Mouse (Mus musculus): ENCODE results near the gene Vmn2r84. TPM values are rescaled to one million over a fixed set of nuclear protein-coding genes. Genes with fewer than 3 reads are reported as not detected.
"Not testable (repeated sequence)": the region's sequence is repeated elsewhere in the genome, so short reads cannot be mapped to it uniquely, and the experiment has no call there.

The Vmn2r84 gene
- total and polyA plus RNA-seq, 2 experiments from 2014 or later: not detected

DNA sequence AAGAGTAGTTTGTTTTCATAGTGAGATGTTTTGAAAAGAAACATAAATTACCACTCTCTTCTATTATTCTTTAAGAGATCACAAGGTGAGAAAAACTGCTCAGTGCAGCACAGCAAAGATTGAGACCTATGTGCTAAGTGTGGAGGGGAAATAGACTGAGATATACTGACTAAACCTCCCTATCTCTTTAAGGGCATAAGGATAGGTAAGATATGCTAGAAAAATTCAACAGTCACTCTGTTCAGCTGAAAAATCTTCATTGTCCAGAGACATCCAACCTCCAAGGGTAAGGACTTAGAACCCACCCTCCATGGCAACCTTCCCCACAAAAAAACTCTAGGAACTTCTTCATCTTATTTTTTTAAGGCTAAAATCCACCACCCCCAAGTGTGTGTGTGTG is 29.4 kb downstream of the Vmn2r84 start:
- TF ChIP-seq CTCF (IDR thresholded peaks at IDR 0.05; ENCODE audit: low read depth): no peak
- TF ChIP-seq EP300 (IDR thresholded peaks at IDR 0.05; ENCODE audit: low read depth): no peak
- Histone ChIP-seq H3K4me3 (ENCODE audit: low read depth, low read length) (no peak overlapping the region), H3K9ac (replicated peaks; ENCODE audit: low read depth, low read length) (no peak overlapping the region), H3K36me3 (replicated peaks; ENCODE audit: control insufficient read depth, insufficient read depth, low read length) (no peaks in the 10 kb centered on the region), H3K4me1 (ENCODE audit: control insufficient read depth, insufficient read depth) (no peaks in the 10 kb centered on the region), H3K9me3 (replicated peaks; ENCODE audit: control insufficient read depth, low read length) (no peaks in the 10 kb centered on the region), H3K27ac (ENCODE audit: low read depth) (no peak overlapping the region), H3K27me3 (ENCODE audit: control insufficient read depth, insufficient read depth, low read length) (no peaks in the 10 kb centered on the region), H3K4me2 (ENCODE audit: low read depth, low read length) (no peak overlapping the region)
- DNase-seq (ENCODE audit: low spot score) (no peak), ATAC-seq (ENCODE audit: insufficient read depth, low read depth) (no peak)

DNA sequence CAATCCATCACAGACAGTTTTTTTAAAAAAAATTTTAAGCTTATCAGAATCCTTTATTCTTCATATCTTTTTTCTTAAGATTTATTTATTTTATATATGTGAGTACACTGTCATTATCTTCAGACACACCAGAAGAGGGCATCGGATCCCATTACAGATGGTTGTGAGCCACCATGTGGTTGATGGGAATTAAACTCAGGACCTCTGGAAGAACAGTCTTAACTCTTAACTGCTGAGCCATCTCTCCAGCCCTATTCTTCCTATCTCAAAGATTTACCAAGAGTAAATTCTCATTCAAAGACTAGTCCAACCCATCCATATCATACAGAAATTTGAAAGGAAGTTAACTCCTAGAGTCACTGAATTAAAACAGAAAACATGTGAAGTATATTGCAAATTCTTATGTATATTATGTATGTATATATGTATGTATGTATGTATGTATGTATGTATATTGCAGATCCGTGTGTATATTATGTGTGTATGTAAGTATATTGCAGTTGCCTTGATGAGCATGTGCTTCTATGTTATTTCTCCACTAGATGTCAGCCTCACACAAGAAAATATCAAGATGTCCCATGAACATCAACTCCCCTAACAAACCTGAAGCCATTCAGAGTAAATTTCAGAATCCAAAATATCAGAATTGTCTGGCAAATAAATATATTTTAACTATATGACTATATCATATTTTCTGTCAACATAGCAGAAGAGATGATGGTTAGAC is 30.5 kb downstream of the Vmn2r84 start:
- H3K27ac ChIP-seq (ENCODE audit: low read depth): no peak overlapping the region
- DNase-seq (ENCODE audit: low spot score) (no peak), ATAC-seq (ENCODE audit: insufficient read depth, low read depth) (no peak)
- no peak overlapping the region for H3K9ac ChIP-seq (replicated peaks; ENCODE audit: low read depth, low read length)
- no peak for TF ChIP-seq EP300 (IDR thresholded peaks at IDR 0.05; ENCODE audit: low read depth)
- peak; percentile 45 for TF ChIP-seq CTCF (IDR thresholded peaks at IDR 0.05; ENCODE audit: low read depth)
- 59% methylated on average over 2 of the region's 2 CpGs for WGBS
- no peak overlapping the region for H3K4me3 ChIP-seq (ENCODE audit: low read depth, low read length)
- no peaks in the 10 kb centered on the region for H3K4me1 ChIP-seq (ENCODE audit: control insufficient read depth, insufficient read depth)
- no peak overlapping the region for H3K4me2 ChIP-seq (ENCODE audit: low read depth, low read length)
- H3K9me3 ChIP-seq (replicated peaks; ENCODE audit: control insufficient read depth, low read length): no peaks in the 10 kb centered on the region
- no peaks in the 10 kb centered on the region for H3K36me3 ChIP-seq (replicated peaks; ENCODE audit: control insufficient read depth, insufficient read depth, low read length)
- H3K27me3 ChIP-seq (ENCODE audit: control insufficient read depth, insufficient read depth, low read length): no peaks in the 10 kb centered on the region

DNA sequence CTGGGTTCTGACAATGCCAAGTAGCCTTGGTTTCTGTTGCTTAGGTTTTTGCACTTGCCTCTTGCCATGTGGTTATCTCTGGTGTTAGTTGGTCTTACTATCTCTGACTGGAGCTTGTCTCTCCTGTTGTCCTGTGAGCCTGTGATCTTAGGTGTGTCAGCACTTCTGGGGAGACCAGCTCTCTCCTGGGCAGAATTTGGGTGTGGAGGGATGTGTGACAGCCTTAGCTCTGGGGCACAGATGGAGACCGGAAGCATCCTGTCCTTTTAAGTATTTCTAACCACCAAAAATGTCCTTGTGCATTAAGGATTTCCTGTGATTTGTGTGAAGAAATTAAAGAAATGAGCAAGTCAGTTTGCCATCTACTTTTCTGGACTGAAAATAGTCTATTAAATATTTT is 50.1 kb downstream of the Vmn2r84 start:
- Histone ChIP-seq H3K9me3 (replicated peaks; ENCODE audit: control insufficient read depth, low read length) (no peaks in the 10 kb centered on the region), H3K27ac (ENCODE audit: low read depth) (no peak overlapping the region), H3K4me1 (ENCODE audit: control insufficient read depth, insufficient read depth) (no peaks in the 10 kb centered on the region), H3K27me3 (ENCODE audit: control insufficient read depth, insufficient read depth, low read length) (no peaks in the 10 kb centered on the region), H3K36me3 (replicated peaks; ENCODE audit: control insufficient read depth, insufficient read depth, low read length) (no peaks in the 10 kb centered on the region), H3K9ac (replicated peaks; ENCODE audit: low read depth, low read length) (no peak overlapping the region), H3K4me2 (ENCODE audit: low read depth, low read length) (no peak overlapping the region), H3K4me3 (ENCODE audit: low read depth, low read length) (no peak overlapping the region)
- ATAC-seq (ENCODE audit: insufficient read depth, low read depth): no peak
- DNase-seq (ENCODE audit: low spot score): no peak
- 83% methylated on average over 1 of the region's 1 CpGs for WGBS
- TF ChIP-seq EP300 (IDR thresholded peaks at IDR 0.05; ENCODE audit: low read depth) (no peak), CTCF (IDR thresholded peaks at IDR 0.05; ENCODE audit: low read depth) (no peak)

DNA sequence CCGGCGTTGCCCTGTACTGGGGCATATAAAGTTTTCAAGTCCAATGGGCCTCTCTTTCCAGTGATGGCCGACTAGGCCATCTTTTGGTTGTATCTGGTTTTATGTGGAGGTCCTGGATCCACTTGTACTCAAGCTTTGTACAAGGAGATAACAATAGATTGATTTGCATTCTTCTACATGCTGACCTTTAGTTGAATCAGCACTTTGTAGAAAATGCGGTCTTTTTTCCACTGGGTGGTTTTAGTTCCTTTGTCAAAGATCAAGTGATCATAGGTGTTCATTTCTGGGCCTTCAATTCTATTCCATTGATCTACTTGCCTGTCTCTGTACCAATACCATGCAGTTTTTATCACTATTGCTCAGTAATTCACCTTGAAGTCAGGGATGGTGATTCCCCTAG is 54.1 kb downstream of the Vmn2r84 start:
- H3K27ac ChIP-seq (ENCODE audit: low read depth); DNase-seq (ENCODE audit: low spot score); H3K27me3 ChIP-seq (ENCODE audit: control insufficient read depth, insufficient read depth, low read length); H3K4me3 ChIP-seq (ENCODE audit: low read depth, low read length); H3K4me2 ChIP-seq (ENCODE audit: low read depth, low read length); H3K9ac ChIP-seq (replicated peaks; ENCODE audit: low read depth, low read length); H3K4me1 ChIP-seq (ENCODE audit: control insufficient read depth, insufficient read depth); H3K9me3 ChIP-seq (replicated peaks; ENCODE audit: control insufficient read depth, low read length); ATAC-seq (ENCODE audit: insufficient read depth, low read depth); H3K36me3 ChIP-seq (replicated peaks; ENCODE audit: control insufficient read depth, insufficient read depth, low read length): not testable (repeated sequence)
- WGBS: 76% methylated on average over 4 of the region's 4 CpGs

DNA sequence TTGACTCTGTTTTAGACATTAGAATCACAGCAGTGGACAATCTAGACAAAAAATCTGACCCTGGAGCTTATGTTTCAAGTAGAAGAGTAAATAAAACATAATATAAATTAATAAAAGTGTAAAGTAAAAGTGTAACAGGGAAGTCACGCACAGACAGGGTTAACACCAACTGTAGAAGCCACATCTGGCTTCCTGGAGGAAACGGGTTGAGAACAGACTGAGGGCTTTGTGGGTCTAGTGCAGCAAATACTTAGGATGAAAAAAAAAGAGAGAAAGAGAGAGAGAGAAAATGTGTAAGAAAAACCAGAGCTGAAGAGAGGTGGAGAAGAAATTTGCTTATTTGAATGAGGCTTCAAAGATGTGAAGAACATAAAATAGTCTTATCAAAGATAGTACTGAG is 56.6 kb downstream of the Vmn2r84 start:
- no peak overlapping the region for H3K27ac ChIP-seq (ENCODE audit: low read depth)
- WGBS: 52% methylated on average over 2 of the region's 2 CpGs
- H3K9ac ChIP-seq (replicated peaks; ENCODE audit: low read depth, low read length): no peak overlapping the region
- no peaks in the 10 kb centered on the region for H3K4me1 ChIP-seq (ENCODE audit: control insufficient read depth, insufficient read depth)
- ATAC-seq (ENCODE audit: insufficient read depth, low read depth) (no peak), DNase-seq (ENCODE audit: low spot score) (no peak)
- H3K9me3 ChIP-seq (replicated peaks; ENCODE audit: control insufficient read depth, low read length): no peaks in the 10 kb centered on the region
- TF ChIP-seq EP300 (IDR thresholded peaks at IDR 0.05; ENCODE audit: low read depth): no peak
- no peak for TF ChIP-seq CTCF (IDR thresholded peaks at IDR 0.05; ENCODE audit: low read depth)
- H3K4me2 ChIP-seq (ENCODE audit: low read depth, low read length): no peak overlapping the region
- H3K27me3 ChIP-seq (ENCODE audit: control insufficient read depth, insufficient read depth, low read length): no peaks in the 10 kb centered on the region
- H3K36me3 ChIP-seq (replicated peaks; ENCODE audit: control insufficient read depth, insufficient read depth, low read length): no peaks in the 10 kb centered on the region
- H3K4me3 ChIP-seq (ENCODE audit: low read depth, low read length): no peak overlapping the region

DNA sequence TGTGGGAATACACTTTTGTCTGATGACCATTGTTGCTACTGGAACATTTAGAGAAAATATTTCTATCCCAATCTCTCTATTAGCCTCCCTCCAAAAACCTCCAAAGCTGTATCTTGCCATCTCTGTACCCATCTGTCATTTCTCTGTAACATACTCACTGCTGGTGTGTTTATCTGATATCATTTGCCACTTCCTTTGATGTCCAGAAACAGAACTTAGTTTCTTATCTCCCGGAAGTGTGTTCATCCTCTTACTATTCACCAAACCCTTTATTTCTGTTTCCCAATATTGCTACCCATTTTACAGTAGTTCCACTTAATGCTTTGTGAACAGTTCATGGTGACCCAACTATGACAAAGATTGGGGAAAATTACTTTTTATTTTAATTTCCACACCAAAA is 57.7 kb downstream of the Vmn2r84 start:
- TF ChIP-seq CTCF (IDR thresholded peaks at IDR 0.05; ENCODE audit: low read depth): no peak
- no peak for TF ChIP-seq EP300 (IDR thresholded peaks at IDR 0.05; ENCODE audit: low read depth)
- Histone ChIP-seq H3K36me3 (replicated peaks; ENCODE audit: control insufficient read depth, insufficient read depth, low read length) (no peaks in the 10 kb centered on the region), H3K4me3 (ENCODE audit: low read depth, low read length) (no peak overlapping the region), H3K9me3 (replicated peaks; ENCODE audit: control insufficient read depth, low read length) (no peaks in the 10 kb centered on the region), H3K27ac (ENCODE audit: low read depth) (no peak overlapping the region), H3K4me1 (ENCODE audit: control insufficient read depth, insufficient read depth) (no peaks in the 10 kb centered on the region), H3K4me2 (ENCODE audit: low read depth, low read length) (no peak overlapping the region), H3K27me3 (ENCODE audit: control insufficient read depth, insufficient read depth, low read length) (no peaks in the 10 kb centered on the region), H3K9ac (replicated peaks; ENCODE audit: low read depth, low read length) (no peak overlapping the region)
- DNase-seq (ENCODE audit: low spot score) (no peak), ATAC-seq (ENCODE audit: insufficient read depth, low read depth) (no peak)
- WGBS: 50% methylated on average over 1 of the region's 1 CpGs
